Mouse (Mus musculus): ENCODE results near the gene Slc39a2.
"Not testable (repeated sequence)": the region's sequence is repeated elsewhere in the genome, so short reads cannot be mapped to it uniquely, and the experiment has no call there.

Gene Slc39a2

DNA sequence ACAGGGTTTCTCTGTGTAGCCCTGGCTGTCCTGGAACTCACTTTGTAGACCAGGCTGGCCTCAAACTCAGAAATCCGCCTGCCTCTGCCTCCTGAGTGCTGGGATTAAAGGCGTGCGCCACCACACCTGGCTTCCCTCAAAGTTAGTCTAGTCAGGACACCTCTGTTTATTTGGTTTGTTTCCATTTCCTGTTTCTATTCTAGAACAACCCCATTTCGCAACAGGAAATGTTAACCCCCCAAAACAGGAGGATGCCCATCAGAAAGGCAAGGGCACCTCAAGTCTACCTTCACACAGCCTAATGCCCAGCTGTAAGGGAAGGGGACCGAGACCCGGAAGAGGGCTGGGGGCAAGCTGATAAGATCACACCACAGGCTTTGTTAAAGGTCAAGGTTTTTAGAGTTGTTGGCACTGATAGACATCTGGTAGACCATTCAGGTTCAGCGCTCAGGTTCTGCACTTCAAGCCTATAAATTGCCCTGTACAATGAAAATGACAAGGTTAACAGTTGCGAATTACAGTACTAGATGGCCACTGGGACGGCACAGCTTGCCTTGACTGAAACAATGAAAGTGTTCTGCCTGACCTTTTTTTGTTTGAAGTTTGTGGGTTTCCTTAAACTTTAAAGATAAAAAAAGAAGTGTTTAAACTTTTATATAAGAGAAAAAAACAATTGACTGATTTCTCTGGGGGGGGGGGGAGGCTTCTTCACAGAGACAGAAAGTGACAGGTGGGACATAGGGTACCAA lies at the start of gene Slc39a2:
Gene Slc39a2, plus strand, starts transcription at position 699 of the 749 bp plus-strand sequence.
- no peak for DNase-seq

- no peak for DNase-seq
Observed at GRCm38 (mm10) chr14:51843882-51844281, 48.8 kb upstream of the Slc39a2 start.

DNA sequence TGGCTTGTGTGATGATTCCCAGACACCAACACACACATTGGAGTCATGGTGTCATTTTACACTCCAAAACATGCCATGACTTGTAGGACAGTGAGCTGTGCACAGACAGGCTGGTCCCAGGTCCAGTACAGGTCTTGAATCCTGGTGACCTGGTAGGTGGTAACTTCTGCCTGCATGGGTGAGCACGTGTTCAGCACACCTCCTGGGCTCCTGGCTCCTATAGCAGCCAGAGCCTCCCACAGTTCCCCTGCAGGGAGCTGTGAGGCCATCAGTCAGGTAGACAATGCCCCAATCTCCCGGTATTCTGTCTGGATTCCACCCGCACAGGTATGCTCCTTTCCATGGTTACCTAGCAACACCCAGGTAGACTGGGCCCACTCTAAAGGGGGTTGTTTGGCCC lies 46.1 kb upstream of the Slc39a2 start:
- no peak for DNase-seq

- not testable (repeated sequence) for DNase-seq
Observed at GRCm38 (mm10) chr14:51851006-51851405, 41.7 kb upstream of the Slc39a2 start.

GRCm38 (mm10) chr14:51853399-51853798 lies 39.3 kb upstream of the Slc39a2 start, which contains the start of gene Ear6:
Ear6 (plus strand) TSS chr14:51853699.
- DNase-seq: no peak

DNA sequence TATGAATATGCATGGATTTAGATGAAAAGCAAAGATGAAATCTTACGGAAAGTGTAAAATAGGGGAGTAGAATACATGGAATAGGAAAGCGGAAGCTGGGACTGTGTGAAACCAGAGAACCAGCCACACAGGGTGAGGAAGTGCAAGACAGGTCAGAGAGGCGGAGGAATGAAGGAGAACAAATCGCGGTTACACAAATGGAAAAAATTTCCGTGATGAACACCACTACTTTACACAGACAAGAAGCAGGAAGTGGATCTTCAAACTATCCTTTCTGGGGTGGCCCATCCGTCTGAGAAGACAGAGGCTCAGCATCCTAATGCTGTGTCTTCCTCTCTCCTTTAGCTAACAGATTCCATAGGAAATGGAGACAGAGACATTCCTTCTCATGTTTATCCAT lies 37.4 kb upstream of the Slc39a2 start:
- DNase-seq: not testable (repeated sequence)

GRCm38 (mm10) chr14:51863603-51864002 lies 29.1 kb upstream of the Slc39a2 start:
- not testable (repeated sequence) for DNase-seq

- no peak for DNase-seq
Observed at GRCm38 (mm10) chr14:51870756-51871155, 21.9 kb upstream of the Slc39a2 start.

- DNase-seq: no peak
Observed at GRCm38 (mm10) chr14:51871741-51872140, 20.9 kb upstream of the Slc39a2 start.

- no peak for DNase-seq
Observed at GRCm38 (mm10) chr14:51877517-51877916, 15.2 kb upstream of the Slc39a2 start.

- DNase-seq: peak; percentile 86
Observed at GRCm38 (mm10) chr14:51883527-51884030, 9.1 kb upstream of the Slc39a2 start.

- no peak for DNase-seq
Observed at GRCm38 (mm10) chr14:51884031-51884544, 8.6 kb upstream of the Slc39a2 start.

GRCm38 (mm10) chr14:51884598-51885331 lies 7.9 kb upstream of the Slc39a2 start, which contains the start of gene Mettl17:
Mettl17 (plus strand) TSS chr14:51884842.
- peak; percentile 96 for DNase-seq

DNA sequence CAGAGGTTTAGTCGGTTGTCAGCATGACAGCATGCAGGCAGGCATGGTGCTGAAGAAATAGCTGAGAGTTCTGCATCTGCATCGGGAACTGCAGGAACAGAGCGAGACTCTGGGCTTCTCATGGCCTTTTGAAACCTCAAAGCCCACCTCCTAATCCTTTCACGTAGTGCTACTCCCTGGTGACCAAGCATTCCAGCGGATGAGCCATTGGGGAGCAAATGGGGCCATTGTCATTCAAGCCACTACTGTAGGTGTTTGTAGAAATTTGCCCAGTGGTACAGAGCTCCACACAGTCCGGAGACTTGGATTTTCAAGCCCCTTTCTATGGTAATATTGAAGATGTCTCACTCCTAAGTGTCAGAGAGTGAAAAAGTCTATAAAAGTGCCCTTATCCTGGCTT lies 6.6 kb upstream of the Slc39a2 start:
- no peak for DNase-seq

- no peak for DNase-seq
Observed at GRCm38 (mm10) chr14:51889833-51890232, 2.9 kb upstream of the Slc39a2 start.

DNA sequence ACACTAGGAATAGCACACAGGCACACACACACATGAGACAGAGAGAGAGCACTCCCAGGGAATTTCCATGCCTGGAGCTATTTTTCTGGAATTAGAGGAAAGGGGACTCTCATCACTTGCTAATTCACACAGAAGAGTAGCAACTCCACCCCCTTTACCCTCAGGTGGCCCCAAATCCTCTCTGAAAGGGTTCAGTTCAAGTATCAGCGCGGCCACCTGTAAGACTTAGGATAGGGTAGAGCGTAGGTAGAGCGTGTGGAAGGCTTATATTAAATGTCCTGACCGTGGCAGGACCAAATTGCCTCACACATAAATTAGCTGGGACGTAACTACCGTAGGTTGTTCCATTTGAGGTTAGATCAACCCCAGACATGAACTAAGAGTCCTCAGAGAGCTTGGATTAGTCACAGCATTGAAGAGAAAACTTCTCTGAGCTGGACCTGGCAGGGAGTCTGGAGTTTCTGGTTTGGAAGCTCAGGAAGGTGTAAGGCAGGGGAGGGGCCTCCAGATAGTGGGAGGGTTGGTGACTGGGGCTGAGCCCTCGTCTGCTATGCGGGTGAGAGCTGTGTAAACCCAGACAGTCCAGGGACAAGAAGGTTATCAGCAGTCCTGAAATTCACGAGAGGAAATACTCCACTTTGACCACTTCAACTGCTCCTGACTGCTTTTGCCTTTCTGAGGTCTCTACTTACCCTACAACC lies 555 bp downstream of the Slc39a2 start:
- DNase-seq: no peak

DNA sequence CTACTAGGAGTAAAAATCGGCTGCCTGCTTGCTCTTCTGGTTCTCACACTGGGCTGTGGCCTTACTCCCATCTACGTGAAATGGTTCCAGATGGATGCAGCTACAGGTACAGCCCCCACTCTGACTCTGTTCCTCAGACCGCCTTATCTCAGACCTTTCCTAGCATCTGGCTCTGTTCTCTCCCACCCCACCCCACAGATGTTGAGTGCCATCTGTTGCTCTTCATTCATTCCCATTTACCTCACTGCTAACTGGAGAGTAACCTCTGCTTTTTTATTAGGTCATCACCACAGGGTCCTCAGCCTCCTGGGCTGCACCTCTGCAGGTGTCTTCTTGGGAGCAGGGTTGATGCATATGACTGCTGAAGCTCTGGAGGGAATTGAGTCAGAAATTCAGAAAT lies 1.1 kb downstream of the Slc39a2 start:
- no peak for DNase-seq

- no peak for DNase-seq
Observed at GRCm38 (mm10) chr14:51895071-51895470, 2.4 kb downstream of the Slc39a2 start.

- no peak for DNase-seq
Observed at GRCm38 (mm10) chr14:51896019-51896418, 3.3 kb downstream of the Slc39a2 start.

GRCm38 (mm10) chr14:51896539-51897170 lies 4.0 kb downstream of the Slc39a2 start:
- DNase-seq: no peak

- no peak for DNase-seq
Observed at GRCm38 (mm10) chr14:51899351-51899750, 6.7 kb downstream of the Slc39a2 start.
